Mouse (Mus musculus) intestine, embryonic 16.5 days (tissue): Measurements from ENCODE around the gene Clip1. TPM values are rescaled to one million over a fixed set of nuclear protein-coding genes. Genes with fewer than 3 reads are reported as not detected.

ENCODE experiments used
- ATAC-seq: fragments of 200-750 bp; cut with Nextera tagmentation; 2 replicates; pipeline ENCODE4 v1.8.0; 2017; ENCODE audit warnings: moderate TSS enrichment, moderate library complexity
- H3K27ac ChIP-seq: fragments of 300-500 bp; sonication (generic); 2 replicates; pipeline ENCODE4 v1.5.1; 2014; ENCODE audit warnings: mild to moderate bottlenecking, low read length
- H3K27me3 ChIP-seq: fragments of 300-500 bp; sonication (generic); replicated peaks from 2 replicates; pipeline ENCODE4 v1.6.1; 2014; ENCODE audit warnings: low read length, control low read depth, mixed read lengths; ENCODE audit not compliant: control insufficient read depth, insufficient read depth
- H3K36me3 ChIP-seq: fragments of 300-500 bp; sonication (generic); 2 replicates; pipeline ENCODE4 v1.6.1; 2014; ENCODE audit warnings: low read length, control low read depth; ENCODE audit not compliant: control insufficient read depth, insufficient read depth
- H3K4me1 ChIP-seq: fragments of 300-500 bp; sonication (generic); 2 replicates; pipeline ENCODE4 v1.6.1; 2014; ENCODE audit warnings: low read length, control low read depth, mixed read lengths; ENCODE audit not compliant: control insufficient read depth, insufficient read depth
- H3K4me2 ChIP-seq: fragments of 300-500 bp; sonication (generic); 2 replicates; pipeline ENCODE4 v1.6.1; 2014; ENCODE audit warnings: low read depth, low read length, control low read depth
- H3K4me3 ChIP-seq: fragments of 300-500 bp; sonication (generic); 2 replicates; pipeline ENCODE4 v1.5.1; 2014; ENCODE audit warnings: mild to moderate bottlenecking, low read length
- H3K9ac ChIP-seq: fragments of 300-500 bp; sonication (generic); 2 replicates; pipeline ENCODE4 v1.6.1; 2014; ENCODE audit warnings: low read depth, low read length
- H3K9me3 ChIP-seq: fragments of 300-500 bp; sonication (generic); 2 replicates; pipeline ENCODE4 v1.6.1; 2016; ENCODE audit warnings: low read length, control low read depth; ENCODE audit not compliant: control insufficient read depth
- WGBS: fragments of 180-500 bp; shearing (Covaris S2); extraction: QIAGEN DNeasy Blood & Tissue Kit; methylation state at CpG from one replicate; pipeline ENCODE4 v1.1.7; 2014; 5-methylcytosine and 5-hydroxymethylcytosine counted together
- polyA plus RNA-seq: library from polyadenylated mRNA; unstranded; fragments of >200 nt; fragmentation: Nextera tagmentation; extraction: Ambion mirVana; gene quantifications from 2 replicates; pipeline ENCODE4 v1.2.1, GENCODE M21; 2015

Gene Clip1
- polyA plus RNA-seq, 1 experiment from 2014 or later = 23.7 TPM

GRCm38 (mm10) chr5:123675717-123676116 lies 8.7 kb downstream of the Clip1 start:
- Histone ChIP-seq H3K9me3 (no peaks in the 10 kb centered on the region), H3K36me3 (no peaks in the 10 kb centered on the region), H3K9ac (no peak overlapping the region), H3K4me1 (peaks cover 10% of the 10 kb centered on the region), H3K4me2 (no peak overlapping the region), H3K4me3 (no peak overlapping the region), H3K27ac (no peak overlapping the region), H3K27me3 (no peaks in the 10 kb centered on the region)
- 80% methylated on average over 9 of the region's 9 CpGs for WGBS
- no peak for ATAC-seq

DNA sequence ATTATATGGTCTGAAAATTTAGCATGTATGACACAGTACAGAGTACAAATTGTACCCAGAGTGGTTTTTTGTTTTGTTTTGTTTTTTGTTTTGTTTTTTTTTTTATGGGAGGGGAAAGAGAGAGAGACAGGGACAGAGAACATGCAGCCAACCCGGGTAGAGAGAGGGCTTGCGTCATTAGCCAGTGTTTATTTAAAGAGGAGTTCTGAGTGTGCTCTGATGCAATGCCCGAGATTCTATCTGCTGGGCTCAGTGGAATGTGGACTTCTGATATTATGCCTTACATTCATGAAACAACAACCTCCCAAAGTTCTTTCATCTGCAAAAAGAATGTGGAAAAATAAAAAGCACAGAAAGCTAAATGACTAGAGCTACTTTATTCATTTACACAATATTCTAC lies 9.2 kb downstream of the Clip1 start:
- H3K9me3 ChIP-seq = no peaks in the 10 kb centered on the region
- 14% methylated on average over 3 of the region's 3 CpGs for WGBS
- H3K4me3 ChIP-seq = no peak overlapping the region
- H3K9ac ChIP-seq = no peak overlapping the region
- H3K27ac ChIP-seq = no peak overlapping the region
- peaks cover 13% of the 10 kb centered on the region for H3K4me1 ChIP-seq
- H3K4me2 ChIP-seq = no peak overlapping the region
- no peaks in the 10 kb centered on the region for H3K27me3 ChIP-seq
- ATAC-seq = no peak
- no peaks in the 10 kb centered on the region for H3K36me3 ChIP-seq

DNA sequence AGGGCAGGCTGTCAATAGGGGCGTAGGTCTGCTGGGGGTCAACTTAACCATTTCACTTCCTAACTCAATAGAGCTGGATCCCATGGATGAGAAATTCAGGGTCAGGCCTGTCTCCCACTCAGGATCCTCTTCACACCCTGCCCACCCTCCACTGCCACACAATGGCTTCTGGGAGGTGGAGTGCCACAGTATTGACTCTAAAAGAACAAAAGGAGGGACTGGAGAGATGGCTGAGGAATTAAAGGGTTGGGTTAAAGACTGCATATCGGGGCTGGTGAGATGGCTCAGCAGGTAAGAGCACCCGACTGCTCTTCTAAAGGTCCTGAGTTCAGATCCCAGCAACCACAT lies 13.0 kb downstream of the Clip1 start:
- Histone ChIP-seq H3K9me3 (no peaks in the 10 kb centered on the region), H3K27ac (no peak overlapping the region), H3K4me2 (no peak overlapping the region), H3K36me3 (no peaks in the 10 kb centered on the region), H3K27me3 (no peaks in the 10 kb centered on the region), H3K4me3 (no peak overlapping the region), H3K9ac (no peak overlapping the region), H3K4me1 (peaks cover 23% of the 10 kb centered on the region)
- ATAC-seq = no peak
- 86% methylated on average over 3 of the region's 3 CpGs for WGBS

- no peak overlapping the region for H3K27ac ChIP-seq
- H3K4me2 ChIP-seq = no peak overlapping the region
- peak overlapping the region; percentile 1; the same call in 1 of the 2 replicates for H3K9ac ChIP-seq
- no peaks in the 10 kb centered on the region for H3K27me3 ChIP-seq
- H3K36me3 ChIP-seq = no peaks in the 10 kb centered on the region
- H3K4me3 ChIP-seq = no peak overlapping the region
- peak; percentile 40; the same call in 1 of the 2 replicates for ATAC-seq
- peaks cover 23% of the 10 kb centered on the region for H3K4me1 ChIP-seq
- WGBS = 42% methylated on average over 14 of the region's 14 CpGs
- H3K9me3 ChIP-seq = no peaks in the 10 kb centered on the region
Observed at GRCm38 (mm10) chr5:123670800-123671472, 13.5 kb downstream of the Clip1 start.

- ATAC-seq = no peak
- Histone ChIP-seq H3K27ac (0 out of 2 replicates have a peak overlapping the region, but pooled peaks have one; percentile 37), H3K4me1 (peaks cover 23% of the 10 kb centered on the region), H3K9me3 (no peaks in the 10 kb centered on the region), H3K27me3 (no peaks in the 10 kb centered on the region), H3K4me2 (no peak overlapping the region), H3K36me3 (no peaks in the 10 kb centered on the region), H3K9ac (peak overlapping the region; percentile 1; the same call in 1 of the 2 replicates), H3K4me3 (no peak overlapping the region)
- WGBS = 72% methylated on average over 9 of the region's 9 CpGs
Observed at GRCm38 (mm10) chr5:123669991-123670799, 14.2 kb downstream of the Clip1 start.

DNA sequence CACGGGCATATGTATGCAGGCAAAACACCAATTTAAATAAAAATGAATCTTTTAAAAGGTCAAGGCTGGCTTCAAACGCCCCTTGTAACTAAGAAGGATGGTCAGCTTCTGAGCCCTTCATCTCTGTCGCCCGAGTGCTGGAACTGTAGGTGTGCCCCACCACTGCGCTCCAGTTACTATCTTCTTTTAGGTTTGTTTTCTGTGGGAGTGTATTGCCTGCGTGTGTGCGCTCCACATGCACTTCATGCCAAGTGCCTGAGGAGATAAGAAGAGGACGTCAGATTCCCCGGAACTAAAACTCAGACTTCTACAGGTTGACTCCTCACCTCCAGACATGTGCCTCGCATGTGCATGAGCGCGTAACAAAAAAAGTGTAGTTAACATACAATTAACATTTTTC lies 16.5 kb downstream of the Clip1 start:
- ATAC-seq = no peak
- Histone ChIP-seq H3K27ac (no peak overlapping the region), H3K9me3 (no peaks in the 10 kb centered on the region), H3K9ac (no peak overlapping the region), H3K4me3 (no peak overlapping the region), H3K4me1 (peaks cover 23% of the 10 kb centered on the region), H3K4me2 (no peak overlapping the region), H3K27me3 (no peaks in the 10 kb centered on the region), H3K36me3 (no peaks in the 10 kb centered on the region)
- 74% methylated on average over 12 of the region's 12 CpGs for WGBS

GRCm38 (mm10) chr5:123665956-123666355 lies 18.5 kb downstream of the Clip1 start:
- 75% methylated on average over 7 of the region's 7 CpGs for WGBS
- H3K9ac ChIP-seq = no peak overlapping the region
- ATAC-seq = no peak
- H3K4me1 ChIP-seq = peaks cover 19% of the 10 kb centered on the region
- H3K27ac ChIP-seq = no peak overlapping the region
- H3K36me3 ChIP-seq = no peaks in the 10 kb centered on the region
- H3K27me3 ChIP-seq = no peaks in the 10 kb centered on the region
- H3K9me3 ChIP-seq = no peaks in the 10 kb centered on the region
- H3K4me3 ChIP-seq = no peak overlapping the region
- H3K4me2 ChIP-seq = no peak overlapping the region

DNA sequence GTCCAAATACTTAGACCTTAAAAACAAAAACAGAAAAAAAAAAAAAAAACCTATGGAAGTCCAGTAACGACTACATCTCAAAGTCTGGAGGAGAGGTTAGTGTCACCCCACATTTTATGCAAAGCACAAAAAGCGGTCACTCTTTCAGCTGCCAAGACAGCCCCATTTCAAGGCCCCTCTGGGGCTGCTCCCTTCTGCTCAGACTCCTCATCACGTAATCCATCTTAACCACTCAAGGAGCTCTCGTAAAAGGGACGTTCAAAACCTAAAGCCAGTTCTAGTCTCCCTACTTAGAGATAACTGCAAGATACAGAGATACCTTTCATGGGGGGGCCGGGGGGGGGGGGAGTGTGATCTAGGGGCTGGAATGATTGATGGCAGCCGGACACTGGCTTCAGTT lies 20.1 kb downstream of the Clip1 start:
- Histone ChIP-seq H3K36me3 (no peaks in the 10 kb centered on the region), H3K27me3 (no peaks in the 10 kb centered on the region), H3K9me3 (no peaks in the 10 kb centered on the region), H3K4me2 (no peak overlapping the region), H3K9ac (no peak overlapping the region), H3K4me3 (no peak overlapping the region), H3K27ac (no peak overlapping the region), H3K4me1 (peaks cover 11% of the 10 kb centered on the region; the same call in 1 of the 2 replicates)
- 70% methylated on average over 7 of the region's 7 CpGs for WGBS
- no peak for ATAC-seq

DNA sequence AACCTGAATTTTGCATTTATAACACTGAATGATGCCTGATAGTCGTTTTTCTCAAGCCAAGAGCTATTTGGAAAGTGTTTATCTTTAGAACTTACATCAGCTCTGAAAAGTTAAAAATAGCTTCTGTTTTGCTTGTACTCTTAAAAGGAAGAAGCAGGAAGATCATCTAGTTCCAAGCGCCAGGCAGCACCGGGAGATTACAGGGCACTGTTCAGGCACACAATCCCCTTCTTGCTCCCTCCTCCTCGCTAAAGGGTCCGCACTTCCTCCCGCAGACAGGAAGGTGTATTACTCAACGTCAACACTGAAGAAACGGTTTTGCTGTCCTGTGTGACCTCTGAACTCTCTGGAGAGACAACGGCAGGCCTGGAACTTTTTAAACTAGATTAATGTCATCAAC lies 22.4 kb downstream of the Clip1 start:
- Histone ChIP-seq H3K9me3 (no peaks in the 10 kb centered on the region), H3K9ac (no peak overlapping the region), H3K4me3 (no peak overlapping the region), H3K4me2 (no peak overlapping the region), H3K27ac (peak overlapping the region; percentile 58), H3K36me3 (no peaks in the 10 kb centered on the region), H3K27me3 (no peaks in the 10 kb centered on the region), H3K4me1 (0 out of 2 replicates have a peak, but pooled peaks cover 4% of the 10 kb centered on the region)
- ATAC-seq = peak; percentile 42; the same call in 1 of the 2 replicates
- 27% methylated on average over 9 of the region's 9 CpGs for WGBS
